Mouse (Mus musculus) cortical plate, adult 2 months (tissue): Measurements from ENCODE around the gene Twnk.

Source experiments
- CTCF ChIP-seq: fragments of 200-500 bp; IDR thresholded peaks from 2 replicates; pipeline ENCODE4 v1.5.1; 2011; ENCODE audit warnings: mild to moderate bottlenecking, control low read depth, low read length; ENCODE audit not compliant: insufficient read depth; ENCODE audit errors: extremely low read depth
- POLR2A ChIP-seq: fragments of 200-500 bp; IDR thresholded peaks from 2 replicates; pipeline ENCODE4 v1.6.1; 2011; ENCODE audit warnings: mild to moderate bottlenecking, low read length, control low read depth; ENCODE audit not compliant: insufficient read depth; ENCODE audit errors: extremely low read depth

DNA sequence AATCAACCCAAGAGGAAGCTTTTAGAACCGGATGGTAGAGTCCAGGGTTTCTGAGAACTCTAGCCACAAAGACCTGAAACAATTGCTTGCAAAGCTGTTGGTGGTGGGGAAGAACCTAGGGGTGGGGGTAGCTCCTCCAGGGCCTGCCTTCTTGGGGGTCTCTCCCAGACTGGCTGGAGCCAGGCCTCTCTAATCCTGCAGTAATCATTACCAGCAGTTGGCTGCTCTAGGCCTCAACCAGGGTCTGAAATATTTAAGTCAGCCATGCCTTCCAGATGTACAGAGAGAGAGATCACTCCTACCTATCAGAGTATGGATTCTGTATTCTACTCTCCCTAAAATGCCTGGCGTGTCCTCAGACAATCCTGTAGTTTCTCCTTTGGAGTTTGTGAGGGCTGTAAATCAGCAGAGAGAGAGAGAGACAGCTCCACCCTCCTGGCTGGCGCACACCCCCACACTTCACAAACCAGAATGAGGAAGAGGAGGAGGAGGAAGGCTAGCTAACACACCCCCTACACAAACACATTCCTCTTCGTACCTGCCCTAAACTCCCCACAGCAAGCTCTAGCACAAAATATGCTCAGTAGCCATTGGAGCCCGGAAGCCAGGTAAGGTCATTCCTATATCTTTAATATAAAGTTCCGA, 8.2 kb downstream of the Twnk start:
- TF ChIP-seq CTCF = no peak
- no peak for TF ChIP-seq POLR2A
